Mouse (Mus musculus): ENCODE measurements around the gene Plekhb2. TPM values are rescaled to one million over a fixed set of nuclear protein-coding genes. Genes with fewer than 3 reads are reported as not detected.

Plekhb2 gene
- total RNA-seq, 1 experiment from 2014 or later = 27.1 TPM

GRCm38 (mm10) chr1:34860205-34860604, 10.4 kb downstream of the Plekhb2 start:
- ATAC-seq (ENCODE audit: extremely low read depth, insufficient number of reproducible peaks, low FRiP score, poor library complexity, severe bottlenecking) = no peak

GRCm38 (mm10) chr1:34862877-34863276, 13.1 kb downstream of the Plekhb2 start:
- ATAC-seq (ENCODE audit: extremely low read depth, insufficient number of reproducible peaks, low FRiP score, poor library complexity, severe bottlenecking) = no peak

GRCm38 (mm10) chr1:34863323-34863722, 13.5 kb downstream of the Plekhb2 start:
- no peak for ATAC-seq (ENCODE audit: extremely low read depth, insufficient number of reproducible peaks, low FRiP score, poor library complexity, severe bottlenecking)

- ATAC-seq (ENCODE audit: extremely low read depth, insufficient number of reproducible peaks, low FRiP score, poor library complexity, severe bottlenecking) = no peak
Observed at GRCm38 (mm10) chr1:34864243-34864642, 14.5 kb downstream of the Plekhb2 start.

- ATAC-seq (ENCODE audit: extremely low read depth, insufficient number of reproducible peaks, low FRiP score, poor library complexity, severe bottlenecking) = no peak
Observed at GRCm38 (mm10) chr1:34865866-34866265, 16.1 kb downstream of the Plekhb2 start.

GRCm38 (mm10) chr1:34866815-34867573, 17.2 kb downstream of the Plekhb2 start:
- ATAC-seq (ENCODE audit: extremely low read depth, insufficient number of reproducible peaks, low FRiP score, poor library complexity, severe bottlenecking) = peak; percentile 97

GRCm38 (mm10) chr1:34867574-34867955, 17.8 kb downstream of the Plekhb2 start:
- ATAC-seq (ENCODE audit: extremely low read depth, insufficient number of reproducible peaks, low FRiP score, poor library complexity, severe bottlenecking) = no peak

GRCm38 (mm10) chr1:34868391-34868790, 18.6 kb downstream of the Plekhb2 start:
- no peak for ATAC-seq (ENCODE audit: extremely low read depth, insufficient number of reproducible peaks, low FRiP score, poor library complexity, severe bottlenecking)

GRCm38 (mm10) chr1:34869231-34869630, 19.5 kb downstream of the Plekhb2 start:
- no peak for ATAC-seq (ENCODE audit: extremely low read depth, insufficient number of reproducible peaks, low FRiP score, poor library complexity, severe bottlenecking)

- no peak for ATAC-seq (ENCODE audit: extremely low read depth, insufficient number of reproducible peaks, low FRiP score, poor library complexity, severe bottlenecking)
Observed at GRCm38 (mm10) chr1:34871170-34871569, 21.4 kb downstream of the Plekhb2 start.

- ATAC-seq (ENCODE audit: extremely low read depth, insufficient number of reproducible peaks, low FRiP score, poor library complexity, severe bottlenecking) = no peak
Observed at GRCm38 (mm10) chr1:34873551-34873950, 23.8 kb downstream of the Plekhb2 start.

- ATAC-seq (ENCODE audit: extremely low read depth, insufficient number of reproducible peaks, low FRiP score, poor library complexity, severe bottlenecking) = no peak
Observed at GRCm38 (mm10) chr1:34879611-34880010, 29.8 kb downstream of the Plekhb2 start.

GRCm38 (mm10) chr1:34883776-34884175, 34.0 kb downstream of the Plekhb2 start:
- ATAC-seq (ENCODE audit: extremely low read depth, insufficient number of reproducible peaks, low FRiP score, poor library complexity, severe bottlenecking) = no peak

GRCm38 (mm10) chr1:34891559-34892289, 41.9 kb downstream of the Plekhb2 start:
- no peak for ATAC-seq (ENCODE audit: extremely low read depth, insufficient number of reproducible peaks, low FRiP score, poor library complexity, severe bottlenecking)

GRCm38 (mm10) chr1:34892466-34892865, 42.7 kb downstream of the Plekhb2 start:
- ATAC-seq (ENCODE audit: extremely low read depth, insufficient number of reproducible peaks, low FRiP score, poor library complexity, severe bottlenecking) = no peak

- ATAC-seq (ENCODE audit: extremely low read depth, insufficient number of reproducible peaks, low FRiP score, poor library complexity, severe bottlenecking) = no peak
Observed at GRCm38 (mm10) chr1:34893331-34893730, 43.6 kb downstream of the Plekhb2 start.

- ATAC-seq (ENCODE audit: extremely low read depth, insufficient number of reproducible peaks, low FRiP score, poor library complexity, severe bottlenecking) = no peak
Observed at GRCm38 (mm10) chr1:34893831-34894230, 44.1 kb downstream of the Plekhb2 start.

- no peak for ATAC-seq (ENCODE audit: extremely low read depth, insufficient number of reproducible peaks, low FRiP score, poor library complexity, severe bottlenecking)
Observed at GRCm38 (mm10) chr1:34896102-34896501, 46.3 kb downstream of the Plekhb2 start.

GRCm38 (mm10) chr1:34896898-34897297, 47.1 kb downstream of the Plekhb2 start:
- ATAC-seq (ENCODE audit: extremely low read depth, insufficient number of reproducible peaks, low FRiP score, poor library complexity, severe bottlenecking) = 0 out of 2 replicates have a peak, but pooled peaks have one; percentile 28

GRCm38 (mm10) chr1:34928656-34929055, 78.9 kb downstream of the Plekhb2 start:
- ATAC-seq (ENCODE audit: extremely low read depth, insufficient number of reproducible peaks, low FRiP score, poor library complexity, severe bottlenecking) = no peak

All from neutrophil, adult 5-6 weeks (primary cell).